Mouse (Mus musculus) testis, adult 2 months (tissue): ENCODE data around the gene Mfsd4a. TPM values are rescaled to one million over a fixed set of nuclear protein-coding genes. Genes with fewer than 3 reads are reported as not detected.

Experiments used
- H3K27ac ChIP-seq: fragments of 200-500 bp; 2 replicates; pipeline ENCODE4 v1.5.1; 2012; ENCODE audit warnings: low read depth, low read length; ENCODE audit not compliant: control insufficient read depth, insufficient read depth
- H3K27me3 ChIP-seq: fragments of 200-500 bp; 2 replicates; pipeline ENCODE4 v1.6.1; 2012; ENCODE audit warnings: mild to moderate bottlenecking, low read length, moderate library complexity; ENCODE audit not compliant: control insufficient read depth, insufficient read depth
- H3K36me3 ChIP-seq: fragments of 200-500 bp; 2 replicates; pipeline ENCODE4 v1.6.1; 2012; ENCODE audit warnings: mild to moderate bottlenecking, low read length; ENCODE audit not compliant: control insufficient read depth, insufficient read depth
- H3K4me1 ChIP-seq: fragments of 200-500 bp; 2 replicates; pipeline ENCODE4 v1.6.1; 2012; ENCODE audit warnings: low read length; ENCODE audit not compliant: control insufficient read depth, insufficient read depth
- H3K4me3 ChIP-seq: fragments of 200-500 bp; 2 replicates; pipeline ENCODE4 v1.5.1; 2012; ENCODE audit warnings: low read depth, mild to moderate bottlenecking, low read length, moderate library complexity, mixed read lengths; ENCODE audit not compliant: control insufficient read depth
- CTCF ChIP-seq: fragments of 200-500 bp; IDR thresholded peaks from 2 replicates; pipeline ENCODE4 v1.5.1; 2012; ENCODE audit warnings: low read depth, mild to moderate bottlenecking, inconsistent platforms, low read length, moderate library complexity; ENCODE audit not compliant: control insufficient read depth, insufficient read depth, insufficient replicate concordance
- POLR2A ChIP-seq: fragments of 200-500 bp; IDR thresholded peaks from 2 replicates; pipeline ENCODE4 v1.6.1; 2012; ENCODE audit warnings: low read depth, mild to moderate bottlenecking, inconsistent platforms, low read length, moderate library complexity; ENCODE audit not compliant: control insufficient read depth
- polyA plus RNA-seq: library from polyadenylated mRNA; depleted of rRNA; stranded (reverse); fragments of >200 nt; gene quantifications from 2 replicates; pipeline ENCODE4 v1.2.3, GENCODE M21; 2012

Mfsd4a gene
- polyA plus RNA-seq, 1 experiment: 0.31 TPM

DNA sequence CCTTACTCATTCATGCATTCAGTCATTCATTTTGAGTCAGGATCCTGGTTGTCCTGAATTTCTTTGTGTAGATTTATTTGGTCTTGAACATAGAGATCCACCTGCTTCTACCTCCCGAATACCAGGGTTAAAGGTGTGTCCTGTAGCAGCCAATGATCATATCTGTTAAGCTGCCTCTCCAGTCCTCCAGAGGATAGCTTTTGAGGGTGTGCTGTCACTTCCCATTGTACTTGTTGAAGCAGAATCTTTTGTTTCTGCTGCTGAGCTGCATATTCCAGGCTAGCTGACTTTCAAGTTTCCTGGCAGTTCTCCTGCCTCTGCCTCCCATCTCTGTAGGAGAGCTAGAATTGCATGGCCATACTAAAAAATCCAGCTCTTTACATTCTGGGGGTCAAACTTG lies 51.2 kb downstream of the Mfsd4a start:
- Histone ChIP-seq H3K4me1 (no peaks in the 10 kb centered on the region), H3K36me3 (peaks cover 3% of the 10 kb centered on the region), H3K27ac (no peak overlapping the region), H3K27me3 (no peaks in the 10 kb centered on the region), H3K4me3 (no peak overlapping the region)
- TF ChIP-seq CTCF (no peak), POLR2A (no peak)

DNA sequence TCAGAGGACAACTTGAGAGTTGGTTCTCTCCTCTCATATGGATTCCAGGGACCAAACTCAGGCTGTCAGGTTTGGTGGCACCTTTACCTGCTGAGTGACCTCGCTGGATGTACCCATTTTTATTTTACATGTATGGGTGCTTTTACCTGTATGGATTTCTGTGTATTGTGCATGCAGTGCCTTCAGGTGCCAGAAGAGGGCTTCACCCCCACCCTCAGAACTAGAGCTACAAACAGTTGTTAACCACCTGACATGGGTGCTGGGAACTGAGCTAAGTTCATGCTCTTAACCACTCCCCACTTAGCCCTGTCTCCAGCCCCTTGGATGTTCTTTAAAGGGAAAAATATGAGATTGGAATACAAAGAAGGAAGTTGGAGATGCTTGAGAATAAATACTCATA lies 53.1 kb downstream of the Mfsd4a start:
- H3K4me1 ChIP-seq: no peaks in the 10 kb centered on the region; the same call in 1 of the 2 replicates
- peaks cover 1% of the 10 kb centered on the region for H3K36me3 ChIP-seq
- H3K4me3 ChIP-seq: no peak overlapping the region
- no peak overlapping the region for H3K27ac ChIP-seq
- TF ChIP-seq CTCF (no peak), POLR2A (no peak)
- no peaks in the 10 kb centered on the region for H3K27me3 ChIP-seq

DNA sequence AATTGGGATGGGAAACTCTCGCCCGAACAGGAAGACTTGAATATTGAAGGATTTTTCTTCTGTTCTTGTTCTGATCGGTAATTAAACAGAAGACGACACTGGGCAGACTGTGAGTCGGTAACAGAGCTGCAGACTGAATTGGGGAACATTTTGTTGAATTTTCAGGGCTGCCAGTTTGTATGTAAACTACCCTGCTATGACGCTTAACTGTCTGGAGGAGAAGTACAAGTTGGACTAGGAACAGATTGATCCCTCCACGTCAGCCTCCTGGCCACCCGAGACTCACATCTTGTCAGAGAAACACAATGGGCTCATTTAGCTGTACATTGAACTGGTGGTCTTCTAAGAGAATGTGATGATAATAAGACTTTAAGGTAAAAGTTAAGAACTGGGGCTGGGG lies 55.0 kb downstream of the Mfsd4a start:
- Histone ChIP-seq H3K27ac (no peak overlapping the region; the same call in 1 of the 2 replicates), H3K4me3 (no peak overlapping the region), H3K36me3 (no peaks in the 10 kb centered on the region), H3K4me1 (peaks cover 2% of the 10 kb centered on the region; the same call in 1 of the 2 replicates), H3K27me3 (no peaks in the 10 kb centered on the region)
- TF ChIP-seq CTCF (no peak), POLR2A (no peak)

DNA sequence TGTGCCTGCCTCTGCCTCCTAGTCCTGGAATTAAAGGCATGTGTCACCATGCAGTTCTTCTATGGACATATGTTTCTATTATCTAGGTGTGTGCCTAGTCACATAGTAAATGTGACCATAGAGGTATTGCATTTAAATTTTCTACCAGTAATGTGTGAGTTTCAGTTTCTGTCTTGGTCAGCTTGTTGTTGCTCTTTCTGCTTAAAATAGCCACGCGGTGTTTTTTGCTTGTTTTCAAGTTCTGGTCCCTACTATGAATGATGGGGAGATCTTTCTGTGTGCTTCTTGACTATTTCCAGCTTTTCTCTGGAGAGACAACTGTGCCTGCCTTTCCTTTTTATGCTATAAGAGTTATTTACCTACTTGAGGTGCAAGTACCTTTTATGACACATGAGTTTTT lies 56.1 kb downstream of the Mfsd4a start:
- peaks cover 2% of the 10 kb centered on the region for H3K4me1 ChIP-seq
- H3K27me3 ChIP-seq: no peaks in the 10 kb centered on the region
- no peak overlapping the region for H3K27ac ChIP-seq
- H3K36me3 ChIP-seq: no peaks in the 10 kb centered on the region
- H3K4me3 ChIP-seq: no peak overlapping the region
- TF ChIP-seq POLR2A (no peak), CTCF (no peak)

DNA sequence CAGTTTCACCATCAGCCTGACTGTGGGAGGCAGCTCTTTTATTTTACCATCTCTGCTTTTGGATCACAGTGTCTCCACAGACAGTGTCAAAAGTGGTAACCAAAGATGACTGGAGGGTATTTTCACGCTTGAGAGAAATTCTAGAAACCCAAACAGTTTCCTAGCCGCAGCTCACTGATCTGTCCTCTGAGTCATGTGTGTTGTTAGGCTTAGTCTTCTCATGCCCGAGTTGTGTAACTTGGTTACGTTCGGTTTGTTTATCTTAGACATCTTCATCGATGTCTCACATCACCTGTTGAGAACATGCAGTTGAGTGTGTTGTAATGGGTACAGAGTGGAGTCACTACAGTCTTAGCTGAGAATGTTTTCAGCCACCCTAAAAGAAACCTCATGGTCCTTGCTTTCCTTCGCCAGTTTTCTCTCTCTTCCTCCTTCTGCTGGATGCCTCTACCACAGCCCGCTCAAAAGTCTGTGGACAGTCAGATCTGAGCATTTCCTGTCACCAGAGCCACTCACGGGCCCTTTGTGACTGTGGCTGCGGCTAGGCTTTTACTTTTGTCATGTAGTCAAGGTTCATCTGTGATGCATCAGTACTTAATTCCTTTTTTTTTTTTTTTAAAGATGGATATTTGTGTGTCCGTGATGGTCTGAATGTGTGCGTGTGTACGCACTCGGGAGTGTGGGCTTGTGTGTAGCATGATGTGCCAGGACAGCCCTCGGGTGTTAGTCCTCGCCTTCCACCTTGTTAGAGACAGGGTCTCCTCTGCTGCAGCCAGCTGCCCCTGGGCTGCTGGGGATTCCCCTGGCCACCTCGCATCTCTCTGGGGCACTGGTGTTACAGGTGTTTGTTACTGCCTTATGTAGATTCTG lies 57.0 kb downstream of the Mfsd4a start:
- Histone ChIP-seq H3K4me3 (no peak overlapping the region), H3K36me3 (no peaks in the 10 kb centered on the region), H3K27me3 (no peaks in the 10 kb centered on the region), H3K4me1 (peaks cover 2% of the 10 kb centered on the region), H3K27ac (no peak overlapping the region)
- TF ChIP-seq CTCF (no peak), POLR2A (no peak)

DNA sequence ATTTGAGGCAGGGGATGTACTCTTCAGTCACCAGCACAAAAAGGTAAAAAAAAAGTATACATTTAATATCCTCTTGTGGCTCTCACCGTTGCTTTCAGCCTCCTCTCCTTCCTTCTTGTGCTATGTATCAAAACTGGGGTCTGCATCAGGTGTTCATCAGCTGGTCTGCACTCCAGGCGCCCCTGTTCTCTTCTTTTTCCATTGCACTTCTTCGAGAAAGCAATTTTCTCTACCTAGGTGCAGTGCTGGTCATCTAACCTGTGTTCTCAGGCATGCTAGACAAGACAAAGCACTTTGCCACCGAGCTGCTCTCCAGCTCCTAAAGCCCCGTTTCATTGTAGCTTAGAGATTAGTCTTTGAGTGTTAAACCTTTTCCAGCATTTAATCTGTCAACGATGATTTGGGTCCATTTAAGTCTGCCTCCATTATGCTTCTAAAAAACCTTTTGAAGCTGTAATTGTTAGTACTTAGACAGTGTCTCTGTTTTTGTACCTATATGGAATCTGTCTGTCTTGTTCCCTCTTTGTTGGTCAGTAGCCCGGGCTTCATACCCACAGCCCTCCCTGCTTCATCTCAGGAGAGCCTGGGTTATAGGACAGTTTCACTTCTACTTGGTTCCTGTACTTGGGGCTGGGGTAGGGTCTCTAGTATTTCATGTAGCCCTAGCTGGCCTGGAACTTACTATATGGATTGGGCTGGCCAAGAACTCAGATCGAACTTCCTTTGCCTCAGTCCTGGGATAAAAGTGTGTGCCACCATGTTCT lies 58.8 kb downstream of the Mfsd4a start:
- Histone ChIP-seq H3K4me1 (peaks cover 2% of the 10 kb centered on the region), H3K36me3 (no peaks in the 10 kb centered on the region), H3K4me3 (no peak overlapping the region), H3K27ac (no peak overlapping the region), H3K27me3 (no peaks in the 10 kb centered on the region)
- TF ChIP-seq CTCF: no peak
- no peak for TF ChIP-seq POLR2A

DNA sequence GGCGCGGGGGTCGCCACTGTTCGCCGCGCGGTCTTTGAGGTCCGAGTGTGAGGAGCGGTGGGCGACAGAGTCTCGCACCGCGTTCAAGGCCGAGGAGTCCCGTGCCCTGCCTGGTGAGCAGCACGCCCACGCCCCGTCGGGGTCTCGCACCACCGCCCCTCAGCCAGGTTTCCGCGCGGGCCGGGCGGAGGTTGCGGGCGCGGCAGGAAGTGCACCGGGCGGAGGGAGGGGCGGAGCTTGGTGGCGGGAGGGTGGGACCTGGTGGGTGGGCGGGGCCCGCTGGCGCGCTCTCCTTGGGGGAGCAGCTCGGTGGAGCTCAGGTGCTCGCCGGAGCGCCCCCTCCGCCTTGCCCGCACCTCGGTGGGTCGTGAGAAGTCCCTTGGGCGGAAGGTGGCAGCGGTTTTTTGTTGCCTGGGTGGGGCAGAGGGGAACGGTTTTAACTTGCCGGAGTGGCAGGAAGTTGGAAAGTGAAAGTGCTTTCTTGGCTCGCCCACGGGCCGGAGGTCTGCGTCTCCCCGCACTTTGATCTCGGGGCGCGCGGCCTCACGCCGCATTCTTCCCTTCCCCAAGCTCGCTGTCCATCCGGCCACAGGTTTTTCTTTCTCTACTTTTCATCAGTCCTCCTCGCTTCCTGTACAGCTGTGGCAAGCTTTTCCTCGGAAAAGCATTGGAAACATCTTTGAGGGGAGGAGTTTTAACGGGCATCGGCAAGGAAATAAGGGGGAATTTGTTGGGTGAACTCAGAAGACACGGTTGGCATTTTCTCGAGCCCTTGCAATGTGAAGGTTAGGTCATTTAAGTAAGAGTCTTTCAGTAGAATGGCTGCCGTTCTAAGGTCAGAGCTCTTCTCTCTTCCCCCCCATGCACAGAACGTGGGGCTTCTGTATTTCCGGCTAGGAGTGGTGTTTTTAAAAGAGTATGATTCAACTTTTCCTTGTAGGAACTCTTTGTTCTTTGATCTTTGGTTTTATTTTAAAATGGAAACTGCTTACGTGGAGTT lies 59.7 kb downstream of the Mfsd4a start:
- TF ChIP-seq CTCF (0 out of 2 replicates have a peak, but pooled peaks have one; percentile 2), POLR2A (peak; percentile 61)
- Histone ChIP-seq H3K4me3 (peak overlapping the region; percentile 90), H3K4me1 (peaks cover 2% of the 10 kb centered on the region), H3K36me3 (no peaks in the 10 kb centered on the region), H3K27ac (peak overlapping the region; percentile 89), H3K27me3 (no peaks in the 10 kb centered on the region)
